Mouse (Mus musculus) liver, embryonic 15.5 days (tissue): ENCODE measurements around the gene Filip1l. TPM values are rescaled to one million over a fixed set of nuclear protein-coding genes. Genes with fewer than 3 reads are reported as not detected.

Experiments
- ATAC-seq: fragments of 200-750 bp; cut with Nextera tagmentation; 2 replicates; pipeline ENCODE4 v1.8.0; 2017; ENCODE audit warnings: moderate number of reproducible peaks, mild to moderate bottlenecking, moderate library complexity; ENCODE audit not compliant: insufficient read depth
- H3K27ac ChIP-seq: fragments of 300-500 bp; sonication (generic); replicated peaks from 2 replicates; pipeline ENCODE4 v1.5.1; 2015; ENCODE audit warnings: mild to moderate bottlenecking, inconsistent platforms
- H3K27me3 ChIP-seq: fragments of 300-500 bp; sonication (generic); 2 replicates; pipeline ENCODE4 v1.6.1; 2015; ENCODE audit warnings: mild to moderate bottlenecking, inconsistent platforms
- H3K36me3 ChIP-seq: fragments of 300-500 bp; sonication (generic); replicated peaks from 2 replicates; pipeline ENCODE4 v1.6.1; 2015; ENCODE audit warnings: moderate library complexity, mild to moderate bottlenecking, inconsistent platforms
- H3K4me1 ChIP-seq: fragments of 300-500 bp; sonication (generic); replicated peaks from 2 replicates; pipeline ENCODE4 v1.6.1; 2015; ENCODE audit warnings: inconsistent platforms
- H3K4me2 ChIP-seq: fragments of 300-500 bp; sonication (generic); 2 replicates; pipeline ENCODE4 v1.6.1; 2015; ENCODE audit warnings: moderate library complexity, mild to moderate bottlenecking, inconsistent platforms
- H3K4me3 ChIP-seq: fragments of 300-500 bp; sonication (generic); replicated peaks from 2 replicates; pipeline ENCODE4 v1.5.1; 2015; ENCODE audit warnings: mild to moderate bottlenecking, inconsistent platforms
- H3K9ac ChIP-seq: fragments of 300-500 bp; sonication (generic); 2 replicates; pipeline ENCODE4 v1.6.1; 2015; ENCODE audit warnings: moderate library complexity, mild to moderate bottlenecking, inconsistent platforms
- H3K9me3 ChIP-seq: fragments of 300-500 bp; sonication (generic); replicated peaks from 2 replicates; pipeline ENCODE4 v1.6.1; 2016; ENCODE audit warnings: inconsistent platforms
- WGBS: fragments of 180-500 bp; shearing (Covaris S2); methylation state at CpG from one replicate; pipeline ENCODE4 v1.1.7; 2015; ENCODE audit warnings: mixed read lengths; ENCODE audit not compliant: insufficient replicate concordance; 5-methylcytosine and 5-hydroxymethylcytosine counted together
- polyA plus RNA-seq: library from polyadenylated mRNA; unstranded; fragments of >200 nt; fragmentation: Nextera tagmentation; extraction: Ambion mirVana; gene quantifications from 2 replicates; pipeline ENCODE4 v1.2.1, GENCODE M21; 2015

Gene Filip1l
- polyA plus RNA-seq, 1 experiment from 2014 or later = 3.6 TPM

GRCm38 (mm10) chr16:57606444-57607227 lies 253.7 kb downstream of the Filip1l start, which contains the start of gene Cmss1:
Gene Cmss1 (minus strand): TSS chr16:57606864.
- Histone ChIP-seq H3K9ac (peak within 1 kb of the TSS; percentile 62), H3K36me3 (no peaks in the 10 kb centered on the region), H3K4me3 (peak within 1 kb of the TSS; percentile 69), H3K9me3 (no peaks in the 10 kb centered on the region), H3K27ac (no peak within 1 kb of the TSS), H3K27me3 (no peaks in the 10 kb centered on the region), H3K4me1 (peaks cover 18% of the 10 kb centered on the region), H3K4me2 (peak within 1 kb of the TSS; percentile 90)
- peak; percentile 85 for ATAC-seq
- WGBS = under 1% methylated on average over 64 of the region's 64 CpGs

- 2% methylated on average over 1 of the region's 1 CpGs for whole genome bisulfite sequencing
- Histone ChIP-seq H3K9me3 (no peaks in the 10 kb centered on the region), H3K4me2 (no peak overlapping the region), H3K4me3 (no peak overlapping the region), H3K36me3 (no peaks in the 10 kb centered on the region), H3K9ac (no peak overlapping the region), H3K4me1 (peaks cover 6% of the 10 kb centered on the region), H3K27me3 (no peaks in the 10 kb centered on the region), H3K27ac (no peak overlapping the region)
- ATAC-seq = no peak
Measured at GRCm38 (mm10) chr16:57611768-57612167, 258.9 kb downstream of the Filip1l start.

Other genes with a start within 250 kb of the Filip1l start
- 22.0 and 22.8 TPM in 2 replicates for gene Tomm70a, start 231.4 kb upstream of the Filip1l start, polyA plus RNA-seq
- 39.5 and 44.5 TPM in 2 replicates for gene Nit2, start 185.8 kb upstream of the Filip1l start, polyA plus RNA-seq
- 5.1 and 5.5 TPM in 2 replicates for gene Tbc1d23, start 121.6 kb upstream of the Filip1l start, polyA plus RNA-seq
- not detected in 2 replicates for gene Tmem30c, start 60.2 kb upstream of the Filip1l start, polyA plus RNA-seq